Mouse (Mus musculus) gastrocnemius, postnatal 10 days (tissue): Measurements from ENCODE around the gene 4930486L24Rik. TPM values are rescaled to one million over a fixed set of nuclear protein-coding genes. Genes with fewer than 3 reads are reported as not detected.

ENCODE experiments used
- total RNA-seq, 2 experiments: library from RNA; stranded (reverse); gene quantifications; 2 replicates each; pipeline ENCODE4 v1.2.3; 2021

Gene 4930486L24Rik
- total RNA-seq, 2 experiments from 2014 or later, result 0.47 TPM; not detected in 1

Other genes starting within 250 kb of the 4930486L24Rik start
- gene BC051665, start 78.1 kb downstream of the 4930486L24Rik start, total RNA-seq, result not detected
- not detected for gene Ctsll3, start 61.6 kb downstream of the 4930486L24Rik start, total RNA-seq
- under 1 TPM in 1 of 2 experiments, not detected in 1; 0.26 TPM for gene Gm49392, start 32.4 kb upstream of the 4930486L24Rik start, total RNA-seq
- 1 to 10 TPM; 3.1 to 3.5 TPM for gene Ctla2b, start 33.0 kb upstream of the 4930486L24Rik start, total RNA-seq
- not detected for gene Tpbpb, start 40.4 kb upstream of the 4930486L24Rik start, total RNA-seq
- not detected for gene Gm49393, start 71.1 kb upstream of the 4930486L24Rik start, total RNA-seq
- gene Gm49391, start 72.1 kb upstream of the 4930486L24Rik start, total RNA-seq, result not detected
- gene Ctla2a, start 72.2 kb upstream of the 4930486L24Rik start, total RNA-seq, result 10 to 100 TPM; 27.1 to 27.2 TPM
- not detected for gene Tpbpa, start 77.5 kb upstream of the 4930486L24Rik start, total RNA-seq
- not detected for gene Ctsj, start 141.5 kb upstream of the 4930486L24Rik start, total RNA-seq
- gene Ctsq, start 176.2 kb upstream of the 4930486L24Rik start, total RNA-seq, result not detected